Mouse (Mus musculus) spleen, adult 12 weeks (tissue): ENCODE data around the gene Krt33b.

Experiments used
- DNase-seq: peaks from one replicate; pipeline ENCODE4 v3.0.0; 2022; ENCODE audit warnings: low spot score

Krt33b gene

DNA sequence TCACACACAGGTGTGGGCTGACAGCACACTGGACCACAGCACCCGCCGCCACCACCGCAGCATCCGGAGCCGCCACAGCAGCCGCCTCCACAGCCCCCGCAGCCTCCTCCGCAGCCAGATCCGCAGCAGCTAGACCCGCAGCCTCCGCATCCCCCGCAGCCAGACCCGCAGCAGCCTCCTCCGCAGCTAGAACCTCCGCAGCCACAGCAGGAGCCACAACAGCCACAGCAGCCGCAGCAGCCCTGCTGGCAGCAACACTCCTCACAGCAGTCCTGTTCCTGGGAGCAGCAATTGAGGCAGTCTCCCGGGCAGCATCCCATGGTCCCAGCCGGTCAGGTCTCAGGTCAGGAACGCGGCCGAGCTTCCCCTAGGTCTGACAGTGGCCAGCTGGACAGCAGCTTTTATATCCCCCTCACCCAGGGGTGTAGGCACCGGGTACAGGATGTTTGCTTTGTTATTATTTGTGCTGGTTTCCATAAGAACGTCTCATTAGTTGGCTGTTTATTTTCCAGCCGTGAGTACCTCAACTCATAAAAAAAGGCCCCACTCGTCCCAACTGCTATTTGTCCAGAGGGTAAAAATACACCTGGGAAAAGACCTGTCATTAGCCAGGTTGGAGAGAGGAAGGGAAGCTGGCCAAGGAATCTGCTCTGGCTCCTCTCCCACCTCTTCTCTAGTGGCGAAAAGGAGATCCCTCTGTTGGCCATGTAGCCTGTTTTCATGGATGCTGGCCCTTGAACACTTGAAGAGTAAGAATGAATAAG, 35.9 kb downstream of the Krt33b start, which contains the start of gene Krtap17-1:
Krtap17-1 (minus strand) TSS at position 375 of the 764 bp plus-strand sequence.
- no peak for DNase-seq

DNA sequence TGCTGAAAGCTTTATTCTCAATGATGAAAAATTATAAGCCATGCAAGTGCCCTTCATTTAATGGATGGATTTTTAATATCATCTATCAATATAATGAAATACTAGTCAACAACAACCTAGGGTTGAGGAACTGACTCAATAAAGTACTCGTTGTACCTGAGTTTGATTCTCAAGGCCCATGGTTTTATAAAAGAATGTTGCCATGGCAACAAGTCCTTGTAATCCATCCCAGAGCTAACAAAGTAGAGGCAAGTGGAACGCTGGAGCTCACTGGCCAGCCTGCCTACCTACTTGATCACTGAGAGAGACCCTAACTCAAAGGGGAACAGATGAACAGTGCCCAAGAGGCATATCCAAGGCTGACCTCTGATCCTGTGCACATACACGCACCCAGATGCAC, 39.1 kb downstream of the Krt33b start:
- no peak for DNase-seq

DNA sequence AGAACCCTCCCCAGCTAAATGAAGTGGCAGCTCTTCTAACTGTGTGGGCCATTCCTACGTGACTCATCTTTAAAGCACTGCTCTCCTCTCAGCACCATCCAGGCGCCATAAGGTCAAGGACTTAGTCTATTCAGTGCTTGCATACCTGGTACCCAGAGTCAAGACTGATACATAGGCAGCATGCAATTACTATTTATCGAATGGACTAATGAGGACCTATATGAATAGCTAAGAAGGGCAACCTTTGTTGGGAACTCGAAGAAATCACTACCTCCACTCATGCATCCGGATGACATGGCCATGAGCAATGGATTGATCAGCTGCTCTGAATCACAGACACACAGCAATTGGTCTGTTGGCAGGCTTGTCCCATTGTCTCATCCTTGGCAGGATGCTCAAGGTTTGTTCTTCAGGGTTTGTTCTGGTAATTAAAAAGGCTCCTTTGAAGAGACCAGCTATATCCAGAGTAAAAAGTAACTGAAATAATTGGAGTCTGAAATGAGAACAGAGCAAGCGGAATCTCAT, 39.7 kb downstream of the Krt33b start:
- DNase-seq: no peak

DNA sequence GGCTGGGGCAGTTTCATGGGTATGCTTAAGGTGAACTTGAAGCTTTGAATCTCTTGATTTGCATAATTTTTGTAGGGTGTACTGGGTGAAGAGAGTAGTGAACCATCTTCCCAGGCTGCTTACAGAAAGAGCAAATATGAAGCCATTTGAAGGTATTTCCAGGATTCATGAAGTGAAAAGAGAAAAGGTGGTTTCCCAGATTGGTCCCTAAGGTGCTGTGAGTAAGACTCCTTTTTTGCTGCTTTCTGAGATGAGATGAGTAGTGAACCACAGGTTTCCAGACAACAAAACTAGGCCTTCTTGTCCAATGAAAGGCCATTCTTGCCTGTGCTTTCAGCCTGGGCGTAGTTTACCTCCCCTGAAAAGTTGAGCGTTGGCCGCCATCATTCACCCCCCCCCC, 41.1 kb downstream of the Krt33b start:
- no peak for DNase-seq

DNA sequence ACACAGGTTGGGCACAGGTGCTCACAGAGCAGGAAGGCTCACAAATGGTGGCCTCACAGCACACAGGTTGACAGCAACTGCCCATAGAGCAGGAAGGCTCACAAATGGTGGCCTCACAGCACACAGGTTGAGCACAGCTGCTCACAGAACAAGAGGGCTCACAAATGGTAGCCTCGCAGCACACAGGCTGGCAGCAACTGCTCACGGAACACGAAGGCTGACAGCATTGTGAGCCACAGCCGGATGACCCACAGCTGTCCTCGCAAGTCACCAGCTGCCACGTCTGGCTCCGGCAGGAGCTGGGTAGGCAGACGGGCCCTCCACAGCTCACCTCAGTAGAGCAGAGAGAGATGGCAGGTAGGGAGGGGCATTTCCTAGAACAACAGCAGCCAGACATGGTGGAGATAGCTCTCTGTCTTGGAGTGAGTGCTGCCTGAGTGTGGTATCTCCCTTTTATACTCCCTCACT, 43.5 kb downstream of the Krt33b start, which contains the start of gene Krtap16-1:
Krtap16-1 (minus strand) TSS at position 418 of the 468 bp plus-strand sequence.
- no peak for DNase-seq

DNA sequence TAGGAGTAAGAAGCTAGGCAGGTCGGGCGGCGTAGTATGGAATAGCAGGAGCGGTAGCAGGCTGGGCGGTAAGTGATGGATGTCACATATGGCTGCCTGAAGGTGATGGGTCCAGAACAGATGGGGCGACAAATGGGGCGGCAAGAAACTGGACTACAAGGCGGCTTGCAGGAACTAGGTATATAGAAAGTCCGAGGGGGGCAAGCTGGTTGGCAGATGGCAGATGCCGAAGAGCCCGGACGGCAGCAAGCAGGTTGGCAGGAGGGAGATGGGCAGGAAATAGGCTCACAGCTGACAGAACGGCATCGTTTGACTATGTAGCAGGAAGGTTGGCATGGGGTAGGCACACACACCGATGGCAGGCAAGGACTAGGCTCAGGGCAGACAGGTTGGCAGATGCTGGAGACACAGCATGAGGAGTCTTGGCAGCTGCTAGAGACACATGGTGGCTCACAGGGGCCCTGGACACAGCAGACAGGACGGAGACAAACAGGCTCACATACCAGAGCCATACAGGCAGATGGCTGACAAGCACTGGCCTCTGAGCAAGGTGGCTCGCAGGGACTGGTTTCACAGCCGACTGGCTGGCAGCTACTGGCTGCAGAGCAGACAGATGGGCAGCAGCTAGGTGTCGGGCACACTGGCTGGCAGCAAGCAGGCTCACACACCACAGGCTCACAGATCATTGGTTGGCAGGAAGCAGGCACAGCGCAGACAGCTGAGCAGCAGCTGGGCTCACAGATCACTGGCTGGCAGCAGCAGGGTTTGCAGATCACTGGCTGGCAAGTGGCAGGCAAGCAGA, 44.2 kb downstream of the Krt33b start:
- DNase-seq: no peak

DNA sequence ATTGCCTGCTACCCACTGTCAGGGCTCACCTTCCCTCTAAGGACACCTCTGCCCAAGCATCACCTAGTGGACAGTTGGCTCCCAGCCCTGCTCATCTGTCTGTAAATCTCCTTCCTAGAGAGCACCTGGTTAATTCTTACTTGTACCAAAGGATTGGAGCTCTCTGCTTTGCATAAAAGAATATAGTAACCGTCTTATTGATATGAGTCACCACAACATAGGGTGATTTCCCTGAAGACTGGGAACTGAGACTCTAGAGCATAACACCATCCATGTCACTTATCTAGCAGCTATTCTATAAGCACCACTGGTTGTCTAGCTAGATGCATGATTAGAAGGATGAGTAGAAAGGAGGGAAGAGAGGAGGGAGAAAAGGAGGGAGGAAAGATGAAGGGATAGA, 46.2 kb downstream of the Krt33b start:
- no peak for DNase-seq

DNA sequence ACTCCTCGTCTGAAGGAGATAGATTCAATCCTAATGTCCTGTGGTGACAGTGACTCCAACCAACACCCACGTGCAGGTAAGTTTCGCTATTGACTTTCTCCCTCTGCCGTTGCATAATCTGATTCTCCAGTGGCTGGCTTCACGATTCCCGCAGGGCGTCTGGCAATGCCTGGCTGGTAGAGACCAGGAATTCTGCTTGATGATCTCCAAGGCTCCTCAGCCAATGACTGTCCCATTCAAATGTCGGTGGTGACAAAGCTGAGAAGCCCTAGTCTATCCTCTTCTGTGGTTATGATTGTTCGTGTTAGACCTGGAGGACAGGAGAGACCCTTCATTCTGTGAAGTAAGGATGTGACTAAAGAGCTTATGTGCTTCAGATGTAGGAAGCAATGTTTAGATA, 46.9 kb downstream of the Krt33b start:
- DNase-seq: no peak

DNA sequence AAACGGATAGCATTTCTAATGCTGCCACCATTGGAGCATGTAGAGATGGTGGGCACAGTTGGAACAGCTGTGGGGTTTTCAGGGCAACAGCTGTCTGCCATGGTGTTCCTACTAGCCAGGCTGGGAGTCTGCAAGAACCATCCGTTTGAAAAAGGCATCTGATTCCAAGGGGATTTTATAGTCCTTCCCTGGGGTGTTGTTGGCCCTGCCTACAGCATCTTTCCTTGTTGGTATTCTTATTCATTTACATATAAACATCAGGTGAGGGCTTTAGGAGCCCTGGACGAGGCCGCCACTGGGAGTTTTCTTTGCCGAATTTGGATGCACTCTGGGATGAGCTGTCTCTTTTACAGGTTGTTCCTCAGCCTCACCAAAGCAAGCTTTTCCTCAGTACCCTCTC, 50.7 kb downstream of the Krt33b start, which contains the start of gene Krtap29-1:
Krtap29-1 (minus strand) TSS at position 101 of the 400 bp plus-strand sequence.
- DNase-seq: no peak
